Mouse (Mus musculus): ENCODE results near the gene Itgb5. TPM values are rescaled to one million over a fixed set of nuclear protein-coding genes. Genes with fewer than 3 reads are reported as not detected.

The Itgb5 gene
- total RNA-seq, 2 experiments from 2014 or later = 146 to 187 TPM

GRCm38 (mm10) chr16:33896801-33897200 is 67.3 kb downstream of the Itgb5 start:
- no peak for DNase-seq (ENCODE audit: low spot score in 2 of 2)

GRCm38 (mm10) chr16:33903664-33904441 is 74.4 kb downstream of the Itgb5 start:
- no peak for DNase-seq (ENCODE audit: low spot score in 2 of 2)

- DNase-seq (ENCODE audit: low spot score in 2 of 2) = no peak
Measured at GRCm38 (mm10) chr16:33904553-33904952, 75.1 kb downstream of the Itgb5 start.

- DNase-seq (ENCODE audit: low spot score in 2 of 2) = no peak
Measured at GRCm38 (mm10) chr16:33908239-33908638, 78.8 kb downstream of the Itgb5 start.

- no peak for DNase-seq (ENCODE audit: low spot score in 2 of 2)
Measured at GRCm38 (mm10) chr16:33914997-33915396, 85.5 kb downstream of the Itgb5 start.

GRCm38 (mm10) chr16:33916473-33917251 is 87.2 kb downstream of the Itgb5 start:
- peak; percentile 63 to 70 for DNase-seq (ENCODE audit: low spot score in 2 of 2)

GRCm38 (mm10) chr16:33917390-33917789 is 87.9 kb downstream of the Itgb5 start:
- no peak for DNase-seq (ENCODE audit: low spot score in 2 of 2)

GRCm38 (mm10) chr16:33917926-33918325 is 88.5 kb downstream of the Itgb5 start:
- no peak for DNase-seq (ENCODE audit: low spot score in 2 of 2)

GRCm38 (mm10) chr16:33921514-33921913 is 92.0 kb downstream of the Itgb5 start:
- no peak for DNase-seq (ENCODE audit: low spot score in 2 of 2)

- DNase-seq (ENCODE audit: low spot score in 2 of 2) = no peak
Measured at GRCm38 (mm10) chr16:33922111-33923000, 92.9 kb downstream of the Itgb5 start.

- no peak for DNase-seq (ENCODE audit: low spot score in 2 of 2)
Measured at GRCm38 (mm10) chr16:33923001-33923316, 93.5 kb downstream of the Itgb5 start.

- DNase-seq (ENCODE audit: low spot score in 2 of 2) = no peak
Measured at GRCm38 (mm10) chr16:33923758-33924157, 94.3 kb downstream of the Itgb5 start.

- DNase-seq (ENCODE audit: low spot score in 2 of 2) = no peak
Measured at GRCm38 (mm10) chr16:33927263-33927824, 97.9 kb downstream of the Itgb5 start.

- peak; percentile 53 for DNase-seq (ENCODE audit: low spot score in 2 of 2)
Measured at GRCm38 (mm10) chr16:33928788-33929462, 99.5 kb downstream of the Itgb5 start.

- DNase-seq (ENCODE audit: low spot score in 2 of 2) = no peak
Measured at GRCm38 (mm10) chr16:33930785-33931184, 101.3 kb downstream of the Itgb5 start.

- DNase-seq (ENCODE audit: low spot score in 2 of 2) = no peak
Measured at GRCm38 (mm10) chr16:33931682-33932081, 102.2 kb downstream of the Itgb5 start.

GRCm38 (mm10) chr16:33932126-33932525 is 102.7 kb downstream of the Itgb5 start:
- no peak for DNase-seq (ENCODE audit: low spot score in 2 of 2)

- no peak for DNase-seq (ENCODE audit: low spot score in 2 of 2)
Measured at GRCm38 (mm10) chr16:33933411-33933810, 103.9 kb downstream of the Itgb5 start.

- no peak for DNase-seq (ENCODE audit: low spot score in 2 of 2)
Measured at GRCm38 (mm10) chr16:33934701-33935406, 105.4 kb downstream of the Itgb5 start.

- no peak for DNase-seq (ENCODE audit: low spot score in 2 of 2)
Measured at GRCm38 (mm10) chr16:33935407-33935785, 105.9 kb downstream of the Itgb5 start.
